Mouse (Mus musculus) activated CD4-positive, CD25-positive, alpha-beta regulatory T cell, adult 4 months (primary cell): ENCODE measurements around the gene Ankrd22. TPM values are rescaled to one million over a fixed set of nuclear protein-coding genes. Genes with fewer than 3 reads are reported as not detected.
"Not testable (repeated sequence)": the region's sequence is repeated elsewhere in the genome, so short reads cannot be mapped to it uniquely, and the experiment has no call there.

ENCODE experiments used
- ATAC-seq: one replicate; pipeline ENCODE4 v1.8.0; 2017
- polyA plus RNA-seq, 2 experiments: library from polyadenylated mRNA; unstranded; fragments of 100-300 nt; shearing (Covaris generic); gene quantifications; one replicate each; pipeline ENCODE4 v1.2.1; 2017

Gene Ankrd22
- polyA plus RNA-seq = not detected

DNA sequence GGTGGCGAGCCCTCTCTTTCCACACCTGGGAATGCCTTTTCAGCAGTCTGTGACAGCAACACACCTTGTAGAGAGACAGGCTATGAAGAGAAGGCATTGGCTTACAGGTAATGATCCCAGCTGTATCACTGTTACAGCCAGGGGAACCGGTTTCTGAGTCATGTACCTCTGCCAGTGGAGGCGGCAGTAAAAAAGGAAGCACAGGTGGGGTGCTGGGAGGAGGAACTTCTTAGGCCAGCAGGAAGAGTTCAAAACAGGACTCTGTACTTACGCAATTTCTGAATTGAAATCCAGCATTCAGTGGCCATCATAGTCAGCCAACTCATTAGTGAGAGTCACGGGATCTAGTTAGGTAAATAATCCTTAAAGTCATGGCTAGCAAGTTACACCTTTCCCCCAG is at the start of gene Ankrd22:
Ankrd22 (minus strand) TSS at position 163 of the 400 bp plus-strand sequence.
- no peak for ATAC-seq

- no peak for ATAC-seq
These were observed 48.3 kb upstream of the Ankrd22 start for GRCm38 (mm10) chr19:34214136-34214535.

GRCm38 (mm10) chr19:34213251-34213645 is 47.4 kb upstream of the Ankrd22 start:
- ATAC-seq = no peak

DNA sequence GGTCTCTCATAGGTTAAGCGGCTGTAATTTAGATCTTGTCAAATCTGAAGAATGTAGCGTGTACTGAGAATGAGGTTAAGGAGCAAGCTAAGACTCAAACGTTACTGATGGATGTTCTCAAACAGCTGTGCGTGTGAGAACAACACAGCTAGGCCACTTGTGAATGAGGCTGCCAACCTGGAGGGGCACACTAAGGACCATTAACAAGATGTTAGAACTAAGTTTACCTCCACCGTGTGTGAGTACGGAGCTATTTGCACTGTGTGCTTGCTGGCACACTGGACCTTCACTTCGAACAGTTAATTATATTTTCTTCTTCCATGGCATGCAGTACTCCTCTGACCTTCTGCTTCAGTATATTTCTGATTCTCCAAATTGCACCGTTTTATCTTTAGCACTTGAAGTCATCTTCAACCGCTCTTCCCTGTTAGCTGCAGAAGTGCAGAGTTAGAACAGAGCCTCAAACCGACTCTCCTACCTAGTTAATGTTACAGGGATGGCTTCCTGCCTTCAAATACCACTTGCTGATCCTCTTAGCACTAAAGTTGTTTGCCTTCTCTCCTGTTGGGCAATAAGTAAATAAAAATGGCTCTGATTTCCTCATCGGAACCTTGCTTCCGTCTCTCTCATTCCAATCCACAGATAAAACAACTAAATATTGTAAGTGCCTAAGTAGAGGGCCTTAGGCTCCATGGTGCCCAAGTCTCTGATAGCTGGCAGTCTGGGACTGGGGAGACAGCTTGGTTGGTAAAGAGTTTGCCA is 46.8 kb upstream of the Ankrd22 start:
- no peak for ATAC-seq

DNA sequence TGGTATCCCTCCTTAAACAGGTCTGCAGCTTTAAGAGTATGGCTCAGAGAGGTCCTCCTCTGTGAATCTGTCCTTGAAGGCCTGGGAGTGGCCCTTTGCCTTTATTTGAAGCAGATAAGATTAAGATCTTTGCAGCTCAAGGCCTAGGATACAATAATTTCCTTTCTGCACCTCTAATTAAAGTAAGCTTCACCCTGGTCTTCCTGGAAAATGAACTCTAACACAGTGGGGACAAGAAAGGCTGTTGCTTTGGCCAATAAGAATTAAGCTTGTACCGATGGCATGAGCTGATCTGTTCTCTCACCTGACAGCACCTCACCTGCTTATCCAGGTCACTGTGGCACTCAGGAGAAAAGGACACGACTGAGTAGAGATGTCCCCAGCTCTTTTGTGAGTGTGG is 45.0 kb upstream of the Ankrd22 start:
- no peak for ATAC-seq

GRCm38 (mm10) chr19:34209930-34210581 is 44.2 kb upstream of the Ankrd22 start:
- peak; percentile 51 for ATAC-seq

GRCm38 (mm10) chr19:34209031-34209430 is 43.2 kb upstream of the Ankrd22 start:
- ATAC-seq = no peak

GRCm38 (mm10) chr19:34206760-34207440 is 41.0 kb upstream of the Ankrd22 start:
- ATAC-seq = no peak

DNA sequence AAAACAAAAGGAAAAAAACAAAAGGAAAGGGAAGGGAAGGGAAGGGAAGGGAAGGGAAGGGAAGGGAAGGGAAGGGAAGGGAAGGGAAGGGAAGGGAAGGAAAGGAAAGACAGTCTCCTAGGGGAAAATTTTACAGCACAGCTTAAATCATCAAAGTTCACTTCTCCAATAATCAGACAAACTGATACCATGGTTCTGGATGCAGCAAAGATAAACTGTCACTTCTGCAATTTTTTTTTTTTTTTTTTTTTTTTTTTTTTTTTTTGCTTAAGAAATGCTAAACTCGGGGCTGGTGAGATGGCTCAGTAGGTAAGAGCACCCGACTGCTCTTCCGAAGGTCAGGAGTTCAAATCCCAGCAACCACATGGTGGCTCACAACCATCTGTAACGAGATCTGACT is 40.3 kb upstream of the Ankrd22 start:
- not testable (repeated sequence) for ATAC-seq

GRCm38 (mm10) chr19:34202668-34203067 is 36.8 kb upstream of the Ankrd22 start:
- ATAC-seq = peak; percentile 74

GRCm38 (mm10) chr19:34199488-34199887 is 33.6 kb upstream of the Ankrd22 start:
- peak; percentile 54 for ATAC-seq

GRCm38 (mm10) chr19:34198901-34199300 is 33.0 kb upstream of the Ankrd22 start:
- ATAC-seq = no peak

- ATAC-seq = no peak
These were observed 32.2 kb upstream of the Ankrd22 start for GRCm38 (mm10) chr19:34198066-34198465.

DNA sequence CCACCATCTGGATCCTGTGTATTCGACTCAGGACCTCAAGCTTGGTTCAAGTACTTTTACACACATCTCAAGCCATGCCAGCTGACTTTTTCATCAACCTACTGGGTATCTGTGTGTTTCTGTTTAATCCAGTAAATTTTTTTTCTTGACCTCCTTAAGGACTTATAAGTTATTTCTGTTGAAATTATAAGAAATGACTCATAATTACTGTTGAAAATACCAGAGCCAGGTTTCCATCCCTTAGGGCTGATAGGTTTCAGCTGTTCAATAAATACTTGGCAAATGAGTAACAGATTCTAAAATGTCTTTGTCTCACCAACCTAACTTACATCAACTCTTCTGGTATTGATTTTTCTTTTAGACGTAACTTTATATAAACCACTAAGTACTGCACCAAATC is 29.2 kb upstream of the Ankrd22 start:
- no peak for ATAC-seq

GRCm38 (mm10) chr19:34194132-34194745 is 28.4 kb upstream of the Ankrd22 start:
- ATAC-seq = no peak

- ATAC-seq = no peak
These were observed 27.8 kb upstream of the Ankrd22 start for GRCm38 (mm10) chr19:34193683-34194082.

GRCm38 (mm10) chr19:34193149-34193548 is 27.3 kb upstream of the Ankrd22 start:
- peak; percentile 14 for ATAC-seq

DNA sequence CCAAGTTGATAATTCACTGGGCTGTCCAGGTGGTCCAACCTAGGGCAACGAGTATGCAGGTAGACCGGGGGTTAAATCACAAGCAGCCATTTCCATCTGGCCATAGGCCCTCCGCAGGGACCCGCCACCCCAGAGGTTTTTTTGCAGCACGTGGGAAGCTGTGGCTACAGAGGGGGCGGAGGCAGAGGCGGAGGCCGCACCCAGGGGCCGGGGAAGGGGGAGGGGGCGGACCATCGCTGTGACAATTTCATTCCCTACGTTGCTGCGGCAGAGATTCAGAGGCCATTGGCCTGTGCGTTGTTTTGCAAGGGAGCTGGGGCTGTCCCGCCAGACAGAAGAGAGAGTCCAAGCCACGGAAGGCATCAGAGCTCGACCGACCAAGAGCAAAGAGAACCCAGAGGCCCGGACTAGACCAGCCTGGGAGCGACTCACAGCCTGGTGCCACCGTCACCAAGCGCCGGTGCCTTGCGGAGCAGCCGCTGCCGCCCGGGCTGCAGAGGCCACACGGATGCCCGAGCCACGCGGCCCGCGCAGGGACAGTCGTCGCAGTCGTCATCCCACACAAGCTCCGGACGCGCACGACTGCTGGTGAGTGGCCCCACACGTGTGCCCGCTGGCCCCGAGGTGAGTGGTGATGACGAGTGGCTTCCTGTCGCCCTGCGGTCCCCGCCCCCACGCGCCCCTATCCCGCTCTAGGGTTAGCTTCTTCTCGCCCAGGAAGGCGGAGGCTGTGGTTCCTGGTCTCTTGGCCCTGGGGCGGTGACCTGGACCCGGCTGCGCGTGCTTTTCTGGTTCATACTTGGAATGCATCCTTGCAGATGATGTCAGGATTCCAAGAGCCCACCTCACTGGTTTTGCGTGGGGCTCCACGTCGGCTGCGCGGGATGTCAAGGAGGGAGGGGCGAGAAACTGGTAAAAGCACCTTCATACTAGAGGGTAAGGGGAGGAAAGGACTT is 26.4 kb upstream of the Ankrd22 start, which contains the start of gene Stambpl1:
Stambpl1 (plus strand) TSS at position 222 of the 956 bp plus-strand sequence.
- ATAC-seq = peak; percentile 88

DNA sequence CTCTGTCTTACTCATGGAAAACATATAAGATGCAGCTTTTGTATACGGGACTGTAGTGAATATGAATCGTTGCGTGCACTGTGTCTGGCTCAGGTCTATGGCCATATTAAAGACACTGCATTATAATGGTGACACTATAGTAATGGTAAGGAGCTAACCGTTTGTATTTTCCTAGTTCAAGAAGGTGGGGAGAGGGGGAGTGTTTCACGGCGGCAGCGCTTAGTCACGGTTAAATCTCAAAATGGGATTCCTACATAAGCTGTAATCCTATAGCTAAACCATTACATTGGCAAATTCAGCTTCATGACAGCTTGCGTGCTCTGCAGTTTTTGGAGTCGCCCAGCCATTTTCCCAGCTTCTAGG is 25.8 kb upstream of the Ankrd22 start:
- ATAC-seq = no peak

- peak; percentile 92 for ATAC-seq
These were observed 21.0 kb upstream of the Ankrd22 start for GRCm38 (mm10) chr19:34186845-34187244.

DNA sequence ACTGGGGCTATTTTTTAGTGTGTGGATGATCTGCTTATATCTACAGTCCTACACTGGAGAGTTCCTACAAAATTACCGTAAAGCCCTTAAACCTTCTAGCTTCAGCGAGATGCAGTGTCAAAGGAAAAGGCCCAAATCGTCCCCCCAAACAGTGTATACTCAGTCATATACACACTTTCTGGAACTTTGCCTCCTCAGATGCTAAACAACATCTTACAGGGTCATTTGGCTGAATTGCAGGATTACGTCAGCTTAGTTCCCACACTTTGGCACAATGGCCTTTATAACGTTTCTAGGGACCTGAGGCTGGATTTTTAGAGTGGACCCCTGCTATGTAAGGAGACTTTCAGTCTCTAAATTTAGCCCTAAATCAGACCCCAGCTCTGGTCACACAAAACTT is 16.6 kb upstream of the Ankrd22 start:
- no peak for ATAC-seq

GRCm38 (mm10) chr19:34181234-34181633 is 15.4 kb upstream of the Ankrd22 start:
- ATAC-seq = no peak
